Mouse (Mus musculus) frontal cortex, postnatal 14 days (tissue): ENCODE measurements at regions not wholly inside any gene's neighbourhood (a gene's known extent, or its start where the extent isn't known, plus 50 kb on each side); places are given as distances from the start of the nearest gene placed in this dataset.

Experiments used
- DNase-seq, 2 experiments: peaks; one replicate each; pipeline ENCODE4 v3.0.0; 2022; ENCODE audit warnings: low spot score in 2 of 2

DNA sequence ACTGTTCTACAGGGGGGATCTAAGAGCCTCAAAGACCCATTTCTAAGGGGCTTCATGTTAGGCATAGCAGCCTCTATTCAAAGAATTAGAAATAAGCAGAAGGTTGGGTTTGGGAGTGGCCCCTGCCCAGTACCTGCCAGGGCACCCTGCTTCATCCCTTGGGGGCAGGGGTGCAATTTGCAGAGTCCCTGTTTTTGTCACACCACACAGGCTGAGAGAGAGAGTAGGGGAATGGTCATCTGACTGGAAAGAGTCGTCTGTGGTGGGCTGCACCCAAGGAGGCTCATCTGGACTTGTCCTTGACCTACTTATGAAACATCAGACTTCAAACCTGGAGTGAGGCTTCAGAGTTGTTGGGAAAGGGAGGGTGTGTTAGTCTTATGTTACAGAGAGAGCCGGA lies 382.3 kb downstream of the Vrk1 start:
- no peak for DNase-seq

DNA sequence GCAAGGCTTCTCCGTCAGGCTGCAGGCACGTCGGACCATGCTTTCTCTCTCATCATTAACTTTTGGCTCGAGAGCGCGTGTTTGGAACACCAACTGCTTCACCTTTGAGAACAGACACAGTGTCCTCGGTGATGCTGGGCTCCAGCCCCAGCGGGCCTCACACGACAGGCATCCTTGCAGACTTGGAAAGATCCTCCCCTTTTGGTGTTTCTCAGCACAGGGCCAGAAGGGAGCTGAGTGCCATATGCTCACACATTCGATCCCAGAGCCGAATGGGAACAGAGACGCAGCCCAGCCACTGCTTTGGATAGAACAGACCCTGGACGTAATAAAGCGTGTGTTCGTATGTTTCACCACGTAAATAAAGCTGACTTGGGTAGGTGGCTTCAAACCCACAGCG lies 389.1 kb downstream of the Vrk1 start:
- no peak for DNase-seq

DNA sequence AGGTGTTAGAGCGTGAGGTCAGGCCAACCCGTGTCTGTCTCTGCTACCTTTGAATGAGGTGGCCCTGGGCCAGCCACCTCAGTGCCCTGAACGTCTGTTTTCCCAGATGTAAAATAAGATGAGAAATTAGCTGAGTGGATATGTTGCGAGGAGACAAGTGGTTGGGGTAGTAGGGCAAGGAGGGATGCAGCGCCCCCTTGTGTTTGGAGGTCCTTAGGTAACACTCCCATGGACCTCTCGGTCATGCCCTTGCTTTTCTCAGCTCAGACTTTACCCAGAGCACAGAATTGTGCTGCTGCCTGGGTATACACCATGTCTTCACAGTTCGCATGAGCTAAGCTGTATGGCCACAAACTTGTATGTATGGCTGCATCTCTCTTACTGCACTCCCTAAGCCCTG lies 401.0 kb downstream of the Vrk1 start:
- DNase-seq: no peak

DNA sequence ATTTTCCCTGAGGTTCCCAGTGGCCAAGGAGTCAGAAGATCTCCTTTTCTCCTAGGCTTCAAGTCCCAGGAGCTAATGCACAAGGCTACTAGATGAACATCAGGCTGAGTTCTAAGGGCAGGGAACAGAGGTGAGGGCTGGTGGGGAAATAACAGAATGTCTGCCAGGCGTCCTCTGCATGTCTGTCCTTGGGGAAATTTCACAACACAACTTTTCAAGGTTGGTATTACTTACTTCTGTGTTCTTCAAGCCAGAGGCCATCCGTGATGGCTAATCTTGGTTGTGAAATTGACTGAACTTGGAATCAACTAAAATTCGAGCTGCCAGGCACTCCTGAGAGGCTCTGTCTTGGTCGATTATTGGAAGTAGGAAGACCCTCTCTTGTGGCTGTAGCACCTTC lies 416.6 kb downstream of the Vrk1 start:
- no peak for DNase-seq

DNA sequence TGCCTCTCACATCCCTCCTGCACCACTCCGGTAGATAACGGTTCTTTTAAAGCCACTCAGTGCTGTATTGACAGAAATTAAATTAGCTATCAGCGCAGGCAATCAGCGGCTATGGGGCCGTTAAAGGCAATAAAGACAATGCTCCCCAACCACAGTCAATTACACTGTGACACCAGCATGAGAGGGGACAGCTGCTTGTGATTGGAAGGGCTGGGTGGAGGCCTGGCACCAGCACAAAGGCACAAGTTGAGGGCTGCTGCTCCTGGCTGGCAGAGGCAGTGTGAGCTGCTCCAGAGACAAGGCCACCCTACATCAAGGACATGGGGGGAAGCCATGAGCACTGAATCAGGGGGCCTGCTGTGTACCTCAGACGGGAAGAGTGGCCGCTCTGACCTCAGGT lies 420.0 kb downstream of the Vrk1 start:
- no peak for DNase-seq

DNA sequence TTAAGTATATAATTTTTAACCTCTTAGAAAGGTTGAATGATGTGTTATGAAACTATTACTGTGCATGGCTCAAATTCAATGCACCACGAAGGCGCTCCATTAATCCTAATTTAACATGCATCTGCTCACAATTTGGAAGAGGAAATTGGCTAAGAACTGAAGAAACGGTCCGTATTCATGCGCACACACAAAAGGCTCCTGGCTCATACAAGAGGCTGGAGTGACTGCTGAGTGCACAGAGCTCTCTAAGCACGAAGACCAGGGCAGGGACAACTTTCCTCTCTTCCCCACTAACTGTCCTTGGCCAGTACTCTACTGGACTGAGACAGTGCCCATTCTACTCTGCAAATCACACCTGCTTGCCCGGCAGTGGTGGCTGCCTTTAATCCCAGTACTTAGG lies 435.1 kb downstream of the Vrk1 start:
- DNase-seq: no peak

DNA sequence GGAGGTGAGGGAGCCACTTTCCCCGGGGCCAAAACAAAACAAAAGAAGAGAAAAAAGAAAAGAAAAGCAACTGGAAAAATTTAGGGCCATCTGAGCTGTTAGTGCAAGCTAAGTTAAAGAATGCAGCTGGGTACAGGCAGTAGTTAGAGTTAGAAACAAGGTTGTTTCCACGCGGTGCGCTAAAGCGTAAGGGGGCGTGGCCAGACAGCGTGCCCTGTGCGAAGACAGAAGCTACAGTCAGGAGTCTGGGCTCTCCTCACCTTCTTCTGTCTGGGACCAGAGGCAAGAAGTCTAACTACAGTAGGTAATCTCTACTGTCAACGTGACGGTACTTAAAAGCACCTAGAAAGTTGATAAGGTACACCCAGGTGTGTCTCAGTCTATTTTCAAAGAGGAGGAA lies 435.9 kb downstream of the Vrk1 start:
- no peak for DNase-seq

DNA sequence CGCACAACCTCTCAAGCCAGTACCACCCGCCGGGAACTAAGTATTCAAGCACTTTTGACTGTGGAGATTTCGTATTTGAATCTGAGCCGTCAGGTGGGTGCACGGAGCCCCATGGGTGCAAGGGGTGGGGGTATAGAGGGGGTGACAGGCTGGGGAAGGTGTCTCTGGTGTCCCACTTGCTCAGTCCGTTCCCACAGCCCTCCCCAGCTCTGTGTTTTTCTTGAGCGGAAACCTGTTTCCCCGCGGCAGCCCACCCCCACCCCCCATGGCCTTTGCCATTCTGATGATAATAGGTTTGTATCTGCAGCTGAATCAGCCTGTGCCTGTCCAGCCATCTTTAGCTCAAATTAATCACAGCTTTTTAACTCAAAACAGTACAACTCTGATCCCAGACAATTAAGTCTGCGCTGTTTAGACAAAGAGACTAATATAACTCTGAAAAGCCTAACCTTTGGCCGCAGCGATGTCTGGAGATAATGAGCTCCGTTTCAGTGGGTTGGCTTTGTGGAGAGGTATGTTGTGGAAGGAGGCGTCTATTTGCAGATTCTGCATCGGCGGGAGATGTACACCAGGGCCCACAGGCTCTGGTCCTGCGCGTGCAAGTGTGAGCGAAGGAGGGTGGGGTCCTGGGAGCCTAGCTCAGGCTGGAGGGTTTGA lies 437.0 kb downstream of the Vrk1 start:
- no peak for DNase-seq

DNA sequence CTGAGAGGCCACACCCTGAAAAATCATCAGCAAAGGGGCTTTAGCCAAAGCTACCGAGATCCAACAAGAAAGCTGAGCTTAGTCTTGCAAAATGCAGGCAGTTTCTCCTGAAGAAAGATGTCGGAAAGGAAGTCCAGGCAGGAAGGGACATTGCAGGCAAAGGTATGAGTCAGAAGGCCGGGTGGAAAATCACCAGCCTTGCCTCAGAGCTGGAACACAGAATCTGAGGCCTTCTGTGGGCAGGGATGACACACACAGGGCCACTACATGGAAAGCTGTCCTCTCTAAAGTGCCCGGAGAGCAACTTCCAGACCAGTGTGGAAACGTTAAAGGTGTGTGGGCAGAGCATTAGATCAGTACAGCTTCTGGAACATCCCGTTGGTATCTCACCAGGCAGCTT lies 438.5 kb downstream of the Vrk1 start:
- DNase-seq: no peak

DNA sequence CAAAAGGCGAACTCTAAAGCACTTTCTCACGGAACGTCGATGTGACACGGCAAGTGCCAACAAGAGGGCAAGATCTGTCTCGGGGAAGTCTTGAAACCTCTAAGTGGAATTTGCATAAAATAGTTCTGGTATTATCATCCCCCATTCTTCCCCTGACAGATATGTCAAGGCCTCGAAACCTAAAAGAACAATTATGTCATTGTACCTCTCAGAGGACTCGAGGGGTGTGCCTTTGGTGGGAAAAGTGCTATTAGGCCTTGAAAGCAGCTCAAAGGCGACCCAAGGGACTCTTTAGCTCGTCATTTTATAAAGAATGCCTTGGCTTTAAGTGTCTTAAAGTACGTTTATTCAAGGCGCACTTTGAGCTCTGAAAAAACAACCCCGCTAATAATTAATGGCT lies 443.5 kb downstream of the Vrk1 start:
- DNase-seq: no peak

DNA sequence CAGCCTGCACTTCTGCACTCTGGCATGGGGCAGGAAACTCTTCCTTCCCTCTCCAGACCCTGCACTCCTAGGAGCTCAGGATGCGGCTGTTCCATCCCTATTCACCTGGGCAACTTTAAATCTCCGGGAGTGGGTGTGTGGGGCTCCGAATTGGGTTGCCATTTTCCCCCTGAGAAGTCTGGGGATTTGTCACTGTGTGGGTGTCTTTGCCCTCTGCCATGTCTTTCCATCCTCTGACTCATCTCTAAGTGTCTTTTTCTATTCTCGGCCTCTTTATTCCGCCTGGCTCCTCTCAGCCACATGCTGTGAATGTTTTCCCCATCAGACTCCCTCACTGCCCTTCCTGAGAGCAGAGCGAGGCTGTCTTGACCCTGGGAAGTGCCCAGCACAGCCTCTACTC lies 448.2 kb downstream of the Vrk1 start:
- no peak for DNase-seq

DNA sequence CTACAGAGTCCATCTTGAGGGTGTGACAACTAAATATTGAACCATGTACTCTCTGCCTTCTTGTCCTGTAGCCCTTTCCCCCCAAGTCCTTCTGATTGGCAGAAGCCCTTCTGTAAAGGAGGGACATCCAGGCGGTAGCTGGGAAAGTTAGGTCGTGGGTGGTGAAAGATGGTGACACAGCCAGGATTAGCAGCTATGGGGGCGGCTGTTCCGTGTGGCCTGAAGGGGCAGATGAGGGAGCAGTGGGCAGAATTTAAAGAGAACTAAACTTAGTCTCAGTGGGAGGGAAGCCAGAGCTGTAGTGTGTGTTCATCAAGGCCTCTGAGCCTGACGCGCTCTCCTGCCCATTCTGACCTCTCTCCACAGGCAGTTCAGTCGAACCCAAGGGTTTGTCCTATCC lies 450.6 kb downstream of the Vrk1 start:
- DNase-seq: no peak

DNA sequence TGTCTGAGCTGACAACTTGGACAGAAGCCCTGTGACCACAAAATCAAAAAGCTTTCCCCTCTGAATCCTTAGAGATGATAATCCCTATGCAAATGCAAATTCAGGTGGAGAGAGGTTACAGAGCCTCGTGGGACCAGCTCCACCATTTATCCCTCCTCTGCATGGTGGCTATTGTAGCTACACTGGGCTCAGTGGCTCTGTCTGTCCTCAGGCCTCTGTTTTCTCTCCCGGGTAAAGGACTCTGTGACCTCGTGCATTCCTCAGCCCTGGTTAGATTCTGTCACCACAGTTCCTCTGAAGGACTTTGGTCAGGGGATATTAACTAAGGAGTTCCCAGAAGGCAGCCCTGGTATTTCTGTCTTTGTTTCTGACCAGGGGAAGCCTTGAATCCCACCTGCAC lies 452.3 kb downstream of the Vrk1 start:
- DNase-seq: no peak

DNA sequence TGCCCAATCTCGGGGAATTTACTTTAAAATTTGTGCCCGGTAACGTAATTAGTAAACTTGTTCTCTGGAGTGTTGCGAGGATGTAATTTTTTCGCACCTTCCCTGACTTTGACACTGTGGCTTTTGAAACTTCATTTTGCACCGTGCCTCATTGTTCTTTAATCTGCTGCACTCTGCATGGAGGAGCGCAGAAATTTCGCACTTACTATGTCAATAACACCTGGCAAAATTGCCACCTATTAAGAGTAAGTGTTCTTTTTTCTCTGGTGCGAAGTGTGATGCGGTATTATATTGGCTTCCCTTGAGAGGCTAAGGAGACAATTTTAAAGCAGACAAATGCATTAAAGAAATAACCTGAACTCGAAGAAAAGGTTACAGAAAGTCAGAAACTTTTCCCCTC lies 454.7 kb downstream of the Vrk1 start:
- DNase-seq: no peak

DNA sequence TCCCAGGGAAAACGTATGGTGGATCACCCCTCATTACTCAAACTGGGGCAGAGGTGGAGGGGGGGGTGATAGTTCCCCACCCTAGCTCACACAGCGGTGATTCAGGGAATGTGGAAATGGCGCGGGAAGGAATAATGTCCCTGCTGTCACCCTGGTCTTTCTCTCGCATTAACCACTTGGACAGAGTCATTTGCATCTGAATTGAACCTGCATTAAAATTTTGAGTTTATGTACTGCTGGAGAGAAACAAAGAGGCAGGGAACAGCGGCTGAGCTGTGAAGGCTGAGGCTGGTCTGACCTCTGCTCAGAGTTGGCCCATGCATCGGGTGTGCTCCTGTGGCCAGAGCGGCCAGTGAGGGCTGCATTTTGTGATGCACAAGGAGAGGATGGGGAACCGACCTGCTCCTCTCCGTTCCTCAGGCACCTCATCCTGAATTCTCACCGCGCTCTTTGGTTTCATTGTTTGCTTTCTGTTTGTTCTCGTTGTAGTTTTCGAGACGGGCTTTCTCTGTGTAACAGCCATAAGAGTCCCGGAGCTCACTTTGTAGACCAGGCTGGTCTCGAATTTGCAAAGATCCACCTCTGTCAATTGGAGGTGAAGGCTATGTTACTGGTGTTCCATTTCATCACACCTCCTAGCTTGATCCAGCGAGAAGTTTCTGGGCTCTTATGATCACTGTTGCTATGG lies 458.3 kb downstream of the Vrk1 start:
- no peak for DNase-seq

DNA sequence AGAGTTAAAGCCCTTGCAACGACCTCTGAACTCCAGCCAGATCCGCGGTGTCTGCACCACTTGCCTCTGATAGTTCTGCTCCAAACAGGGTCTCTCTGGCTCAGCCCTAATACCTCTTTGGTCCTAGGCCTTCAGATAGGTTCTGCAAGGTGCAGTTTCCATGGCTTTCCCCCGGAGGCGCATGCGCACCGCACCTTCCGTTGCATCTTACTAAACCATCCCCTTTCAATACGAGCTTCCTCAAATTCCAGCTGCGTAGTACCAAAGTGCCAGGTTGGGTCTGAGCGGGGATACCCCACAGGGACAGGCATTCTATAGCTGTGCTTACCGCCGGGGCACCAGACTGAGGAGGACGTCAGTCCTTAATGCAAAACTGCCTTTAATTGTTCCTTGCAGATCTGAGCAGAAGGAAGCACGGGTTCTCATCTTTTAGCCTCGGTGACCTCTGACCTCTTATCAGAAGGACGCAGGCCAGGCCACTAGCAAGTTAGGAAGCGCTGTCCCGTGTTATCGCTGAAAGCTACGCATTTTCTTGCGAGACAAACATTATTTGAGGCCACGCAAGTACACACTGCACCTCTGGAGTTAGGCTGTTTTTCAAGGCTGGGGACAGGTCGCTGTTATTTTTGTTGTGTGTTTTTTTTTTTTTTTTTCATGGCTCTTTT lies 464.6 kb downstream of the Vrk1 start:
- peak; percentile 47 to 49 for DNase-seq

DNA sequence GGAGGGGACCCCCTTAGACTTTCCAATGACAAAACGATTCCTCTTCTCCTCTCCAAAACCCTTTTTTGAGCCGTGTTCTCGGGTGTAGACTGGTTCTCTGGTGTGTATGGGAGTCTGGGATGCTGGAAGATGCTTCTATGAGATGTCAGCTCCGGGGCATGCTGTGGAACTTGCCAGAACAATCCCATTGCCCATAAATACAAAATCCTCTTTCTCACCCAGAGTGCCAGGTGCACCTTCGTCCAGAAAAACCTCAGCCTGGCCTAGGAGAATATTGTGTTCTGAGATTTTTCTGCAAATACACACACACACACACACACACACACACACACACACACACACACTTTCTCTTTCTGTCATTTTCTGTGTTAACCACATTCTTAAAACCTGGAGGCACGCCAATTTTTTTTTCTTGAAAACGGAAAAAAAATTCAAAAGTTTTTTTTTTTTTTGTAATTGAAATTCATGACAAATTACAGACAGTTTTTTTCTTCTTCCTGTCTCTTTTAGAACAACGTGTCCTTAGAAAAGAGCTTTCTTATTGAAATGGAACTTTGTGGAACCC lies 465.5 kb downstream of the Vrk1 start:
- DNase-seq: no peak

DNA sequence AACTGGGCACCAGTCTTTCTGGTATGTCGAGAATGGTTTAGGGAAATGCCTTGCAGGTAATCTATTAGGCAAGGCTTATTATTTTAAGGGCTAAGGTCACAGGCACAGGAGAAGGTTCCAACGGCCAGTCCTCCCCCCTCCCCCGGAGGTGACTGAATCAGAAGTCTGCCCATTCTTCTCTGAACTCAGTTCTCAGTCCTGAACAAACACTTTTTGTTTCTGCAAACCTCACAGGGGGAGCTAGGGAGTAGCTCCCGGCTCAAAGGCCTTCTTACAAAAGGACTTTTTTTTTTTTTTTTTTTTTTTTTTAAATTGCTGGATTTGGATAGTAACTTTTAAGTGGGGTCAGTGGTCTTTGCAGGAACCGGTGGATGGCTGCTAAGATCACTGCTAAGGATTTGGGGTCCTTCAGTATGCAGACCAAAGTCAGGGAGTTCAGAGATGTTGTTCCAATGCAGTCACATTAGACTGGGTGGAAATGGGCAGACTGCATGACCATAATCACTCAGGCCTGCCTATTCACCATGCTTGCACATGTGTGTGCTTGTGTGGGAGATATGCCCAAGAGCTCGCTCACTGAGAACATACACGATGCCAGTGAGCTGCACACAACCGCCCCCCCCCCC lies 467.1 kb downstream of the Vrk1 start:
- DNase-seq: no peak

DNA sequence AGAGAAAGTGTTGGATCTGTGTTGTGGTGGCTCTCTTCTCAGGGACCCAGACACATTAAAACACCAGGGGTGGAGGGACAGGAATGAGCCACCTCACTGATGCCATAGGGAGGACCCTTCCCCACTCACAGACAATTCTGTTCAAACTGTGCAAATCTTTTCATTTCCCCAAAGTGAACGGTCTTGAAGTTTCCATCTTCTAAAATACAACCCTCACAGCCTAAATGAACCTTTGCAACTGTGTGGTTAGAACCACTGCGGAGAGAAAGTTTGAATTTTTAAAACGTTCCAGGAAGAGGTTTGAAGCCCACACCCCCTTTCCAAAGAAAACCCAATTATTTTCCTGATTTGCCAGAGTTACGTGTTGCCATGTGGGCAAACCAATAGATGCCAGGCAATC lies 467.7 kb downstream of the Vrk1 start:
- no peak for DNase-seq

DNA sequence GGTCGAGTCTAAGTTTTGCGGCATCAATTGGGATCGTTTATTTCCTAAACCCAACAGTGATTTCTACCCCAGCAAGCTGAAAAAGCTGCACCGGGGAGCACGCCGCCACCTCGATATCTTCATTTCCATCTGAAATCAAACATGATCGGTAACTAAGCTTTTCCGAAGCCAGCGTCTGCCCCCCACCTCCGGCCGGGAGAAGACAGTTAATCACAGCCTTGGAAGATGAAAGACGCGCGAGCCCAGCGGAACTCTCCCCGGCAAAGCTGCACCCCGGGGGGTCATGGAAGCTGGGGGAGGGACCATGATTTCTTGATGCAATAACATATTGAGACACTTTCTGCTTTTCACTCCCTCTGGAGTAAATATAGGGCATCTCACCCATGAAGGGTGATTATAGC lies 468.4 kb downstream of the Vrk1 start:
- DNase-seq: no peak

DNA sequence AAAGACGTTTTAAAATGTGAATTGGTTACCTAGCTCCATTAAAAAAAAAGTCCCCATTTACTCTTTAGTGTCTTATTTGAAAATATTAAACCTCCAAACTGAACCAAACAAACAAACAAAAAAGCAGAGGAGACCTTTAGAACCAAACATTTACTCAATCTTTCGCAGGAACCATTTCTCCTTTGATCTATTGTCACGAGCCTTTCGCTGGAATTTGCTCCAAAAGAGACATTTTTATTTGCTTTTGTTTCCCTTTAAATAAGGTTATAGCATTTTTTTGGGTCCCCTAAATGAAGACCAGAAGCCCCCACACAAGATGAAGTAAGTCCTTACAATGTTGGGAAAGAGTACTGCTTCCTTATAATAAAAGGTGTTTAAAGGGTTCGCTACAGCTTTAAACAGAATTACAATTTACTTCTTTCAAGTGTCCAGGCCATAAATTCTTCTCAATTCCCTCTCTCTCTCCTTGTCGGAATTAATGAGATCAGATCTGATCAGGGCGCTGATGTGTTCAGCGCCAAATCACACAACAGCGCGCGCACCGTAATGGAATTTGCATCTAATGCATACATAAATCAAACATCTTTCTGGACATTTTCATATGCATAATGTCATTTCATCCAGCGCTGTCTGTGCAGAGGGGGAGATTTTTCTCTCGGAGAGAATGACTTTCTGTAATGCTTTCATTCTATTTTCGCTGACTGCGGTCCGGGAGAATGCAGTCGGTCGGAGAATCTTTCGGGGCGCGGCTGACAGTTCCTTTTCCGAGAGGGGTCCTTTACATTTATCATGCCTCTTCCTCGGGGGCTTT lies 469.2 kb downstream of the Vrk1 start:
- DNase-seq: no peak

DNA sequence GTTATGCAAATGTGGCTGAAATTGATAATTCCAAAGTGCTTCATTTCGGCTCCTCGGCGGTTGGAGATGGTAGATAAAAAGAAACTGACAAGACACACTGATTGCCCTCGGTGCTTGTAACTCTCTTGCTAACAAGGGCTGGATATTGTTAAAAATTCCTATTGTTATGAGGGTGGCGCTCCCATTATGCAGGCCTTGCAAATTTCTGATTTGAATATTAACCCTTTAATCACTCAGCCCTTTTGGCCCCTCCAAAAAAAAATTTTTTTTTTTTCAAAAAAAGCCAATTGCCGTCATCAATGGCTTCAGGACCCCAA lies 469.8 kb downstream of the Vrk1 start:
- no peak for DNase-seq
